Mouse (Mus musculus) neural tube, embryonic 12.5 days (tissue): Measurements from ENCODE around the gene Sorcs2. TPM values are rescaled to one million over a fixed set of nuclear protein-coding genes. Genes with fewer than 3 reads are reported as not detected.
A peak's percentile ranks its signal among the peaks of the same experiment; 100 is the strongest.

Source experiments
- ATAC-seq: fragments of 200-750 bp; cut with Nextera tagmentation; 2 replicates; pipeline ENCODE4 v1.8.0; 2017; ENCODE audit warnings: low read depth, mild to moderate bottlenecking, moderate TSS enrichment, moderate library complexity; ENCODE audit not compliant: low FRiP score
- H3K27ac ChIP-seq: fragments of 300-500 bp; sonication (generic); 2 replicates; pipeline ENCODE4 v1.5.1; 2016
- H3K27me3 ChIP-seq: fragments of 300-500 bp; sonication (generic); replicated peaks from 2 replicates; pipeline ENCODE4 v1.6.1; 2016; ENCODE audit warnings: mild to moderate bottlenecking
- H3K36me3 ChIP-seq: fragments of 300-500 bp; sonication (generic); 2 replicates; pipeline ENCODE4 v1.6.1; 2016; ENCODE audit warnings: mild to moderate bottlenecking
- H3K4me1 ChIP-seq: fragments of 300-500 bp; sonication (generic); 2 replicates; pipeline ENCODE4 v1.6.1; 2016
- H3K4me2 ChIP-seq: fragments of 300-500 bp; sonication (generic); replicated peaks from 2 replicates; pipeline ENCODE4 v1.6.1; 2016; ENCODE audit warnings: mild to moderate bottlenecking
- H3K4me3 ChIP-seq: fragments of 300-500 bp; sonication (generic); 2 replicates; pipeline ENCODE4 v1.5.1; 2016
- H3K9ac ChIP-seq: fragments of 300-500 bp; sonication (generic); 2 replicates; pipeline ENCODE4 v1.6.1; 2016; ENCODE audit warnings: mild to moderate bottlenecking
- H3K9me3 ChIP-seq: fragments of 300-500 bp; sonication (generic); 2 replicates; pipeline ENCODE4 v1.6.1; 2016; ENCODE audit warnings: mild to moderate bottlenecking
- WGBS: fragments of 180-500 bp; shearing (Covaris S2); methylation state at CpG from one replicate; pipeline ENCODE4 v1.1.7; 2016; 5-methylcytosine and 5-hydroxymethylcytosine counted together
- polyA plus RNA-seq: library from polyadenylated mRNA; unstranded; fragments of >200 nt; fragmentation: Nextera tagmentation; extraction: Ambion mirVana; gene quantifications from 2 replicates; pipeline ENCODE4 v1.2.1, GENCODE M21; 2016

The Sorcs2 gene
- polyA plus RNA-seq, 1 experiment from 2014 or later: 11.0 TPM

GRCm38 (mm10) chr5:36083869-36084565, 313.9 kb downstream of the Sorcs2 start:
- Histone ChIP-seq H3K9me3 (no peaks in the 10 kb centered on the region), H3K4me3 (no peak overlapping the region), H3K36me3 (no peaks in the 10 kb centered on the region), H3K4me1 (peaks cover 23% of the 10 kb centered on the region; the same call in 1 of the 2 replicates), H3K27ac (no peak overlapping the region), H3K4me2 (no peak overlapping the region), H3K27me3 (no peaks in the 10 kb centered on the region), H3K9ac (no peak overlapping the region)
- 87% methylated on average over 9 of the region's 9 CpGs for WGBS
- no peak for ATAC-seq

- no peaks in the 10 kb centered on the region for H3K9me3 ChIP-seq
- H3K9ac ChIP-seq: no peak overlapping the region
- WGBS: 80% methylated on average over 8 of the region's 8 CpGs
- H3K4me1 ChIP-seq: peaks cover 16% of the 10 kb centered on the region; the same call in 1 of the 2 replicates
- no peaks in the 10 kb centered on the region for H3K36me3 ChIP-seq
- H3K27me3 ChIP-seq: no peaks in the 10 kb centered on the region
- no peak overlapping the region for H3K4me2 ChIP-seq
- no peak overlapping the region for H3K27ac ChIP-seq
- H3K4me3 ChIP-seq: no peak overlapping the region
- no peak for ATAC-seq
These were observed 316.9 kb downstream of the Sorcs2 start for GRCm38 (mm10) chr5:36081021-36081420.

GRCm38 (mm10) chr5:36075172-36076074, 322.5 kb downstream of the Sorcs2 start:
- 63% methylated on average over 5 of the region's 5 CpGs for WGBS
- no peak for ATAC-seq
- Histone ChIP-seq H3K9ac (no peak overlapping the region), H3K9me3 (no peaks in the 10 kb centered on the region), H3K4me2 (no peak overlapping the region), H3K27ac (no peak overlapping the region), H3K27me3 (peaks cover 4% of the 10 kb centered on the region; the same call in 1 of the 2 replicates), H3K36me3 (no peaks in the 10 kb centered on the region), H3K4me3 (no peak overlapping the region), H3K4me1 (no peaks in the 10 kb centered on the region)

GRCm38 (mm10) chr5:36069503-36070360, 328.2 kb downstream of the Sorcs2 start:
- ATAC-seq: no peak
- Histone ChIP-seq H3K36me3 (no peaks in the 10 kb centered on the region), H3K4me2 (no peak overlapping the region), H3K4me3 (no peak overlapping the region), H3K27me3 (peaks cover 17% of the 10 kb centered on the region), H3K9ac (no peak overlapping the region), H3K4me1 (peaks cover 13% of the 10 kb centered on the region), H3K27ac (no peak overlapping the region), H3K9me3 (no peaks in the 10 kb centered on the region)
- WGBS: 57% methylated on average over 6 of the region's 6 CpGs

GRCm38 (mm10) chr5:36067651-36068181, 330.2 kb downstream of the Sorcs2 start:
- peaks cover 17% of the 10 kb centered on the region for H3K27me3 ChIP-seq
- peak; percentile 72; the same call in 1 of the 2 replicates for ATAC-seq
- WGBS: 21% methylated on average over 8 of the region's 8 CpGs

GRCm38 (mm10) chr5:36057804-36058322, 340.1 kb downstream of the Sorcs2 start:
- H3K27ac ChIP-seq: no peak overlapping the region
- 87% methylated on average over 14 of the region's 14 CpGs for WGBS
- H3K27me3 ChIP-seq: no peaks in the 10 kb centered on the region
- H3K9ac ChIP-seq: no peak overlapping the region
- H3K36me3 ChIP-seq: no peaks in the 10 kb centered on the region
- no peaks in the 10 kb centered on the region for H3K9me3 ChIP-seq
- no peak overlapping the region for H3K4me2 ChIP-seq
- no peak overlapping the region for H3K4me3 ChIP-seq
- H3K4me1 ChIP-seq: 0 out of 2 replicates have a peak, but pooled peaks cover 4% of the 10 kb centered on the region
- ATAC-seq: no peak

More at GRCm38 (mm10) chr5:36067651-36068181, 330.2 kb downstream of the Sorcs2 start:
- no peaks in the 10 kb centered on the region for H3K36me3 ChIP-seq
- H3K4me3 ChIP-seq: no peak overlapping the region
- no peak overlapping the region for H3K4me2 ChIP-seq
- peaks cover 13% of the 10 kb centered on the region for H3K4me1 ChIP-seq
- H3K27ac ChIP-seq: no peak overlapping the region
- no peaks in the 10 kb centered on the region for H3K9me3 ChIP-seq
- H3K9ac ChIP-seq: no peak overlapping the region

GRCm38 (mm10) chr5:36056921-36057320, 341.0 kb downstream of the Sorcs2 start:
- no peak overlapping the region for H3K4me2 ChIP-seq
- no peak overlapping the region for H3K4me3 ChIP-seq
- 90% methylated on average over 2 of the region's 2 CpGs for WGBS
- H3K27ac ChIP-seq: no peak overlapping the region
- no peaks in the 10 kb centered on the region for H3K36me3 ChIP-seq
- H3K27me3 ChIP-seq: no peaks in the 10 kb centered on the region
- ATAC-seq: no peak
- H3K9me3 ChIP-seq: no peaks in the 10 kb centered on the region
- no peak overlapping the region for H3K9ac ChIP-seq
- 0 out of 2 replicates have a peak, but pooled peaks cover 4% of the 10 kb centered on the region for H3K4me1 ChIP-seq

- H3K9me3 ChIP-seq: no peaks in the 10 kb centered on the region
- H3K27me3 ChIP-seq: no peaks in the 10 kb centered on the region
- no peak for ATAC-seq
- no peak overlapping the region for H3K9ac ChIP-seq
- H3K27ac ChIP-seq: no peak overlapping the region
- 0 out of 2 replicates have a peak, but pooled peaks cover 4% of the 10 kb centered on the region for H3K4me1 ChIP-seq
- no peaks in the 10 kb centered on the region for H3K36me3 ChIP-seq
- no peak overlapping the region for H3K4me3 ChIP-seq
- no peak overlapping the region for H3K4me2 ChIP-seq
- 89% methylated on average over 14 of the region's 14 CpGs for WGBS
These were observed 342.1 kb downstream of the Sorcs2 start for GRCm38 (mm10) chr5:36055876-36056275.

GRCm38 (mm10) chr5:36054498-36054897, 343.4 kb downstream of the Sorcs2 start:
- no peak for ATAC-seq
- Histone ChIP-seq H3K4me3 (no peak overlapping the region), H3K4me1 (0 out of 2 replicates have a peak, but pooled peaks cover 4% of the 10 kb centered on the region), H3K4me2 (no peak overlapping the region), H3K36me3 (no peaks in the 10 kb centered on the region), H3K9ac (no peak overlapping the region), H3K9me3 (no peaks in the 10 kb centered on the region), H3K27me3 (no peaks in the 10 kb centered on the region), H3K27ac (no peak overlapping the region)
- WGBS: 62% methylated on average over 3 of the region's 3 CpGs

GRCm38 (mm10) chr5:36043154-36043553, 354.8 kb downstream of the Sorcs2 start:
- Histone ChIP-seq H3K9me3 (no peaks in the 10 kb centered on the region), H3K27me3 (no peaks in the 10 kb centered on the region), H3K4me1 (peaks cover 13% of the 10 kb centered on the region), H3K4me2 (no peak overlapping the region), H3K9ac (no peak overlapping the region), H3K36me3 (no peaks in the 10 kb centered on the region), H3K4me3 (no peak overlapping the region), H3K27ac (no peak overlapping the region)
- WGBS: 95% methylated on average over 2 of the region's 2 CpGs
- no peak for ATAC-seq

- no peak overlapping the region for H3K27ac ChIP-seq
These were observed 356.2 kb downstream of the Sorcs2 start for GRCm38 (mm10) chr5:36041756-36042155.

More at GRCm38 (mm10) chr5:36041756-36042155, 356.2 kb downstream of the Sorcs2 start:
- Histone ChIP-seq H3K9me3 (no peaks in the 10 kb centered on the region), H3K36me3 (no peaks in the 10 kb centered on the region), H3K9ac (no peak overlapping the region), H3K4me2 (no peak overlapping the region), H3K4me3 (no peak overlapping the region), H3K27me3 (no peaks in the 10 kb centered on the region), H3K4me1 (peaks cover 13% of the 10 kb centered on the region)
- ATAC-seq: no peak
- WGBS: 89% methylated on average over 6 of the region's 6 CpGs
